Mouse (Mus musculus): ENCODE results near the gene E2f3.

- TF ChIP-seq CTCF (IDR thresholded peaks at IDR 0.05; ENCODE audit: borderline replicate concordance, insufficient read depth, low read length) (no peak), POLR2A (IDR thresholded peaks at IDR 0.05; ENCODE audit: low read depth, low read length) (no peak)
Observed at GRCm38 (mm10) chr13:29982400-29982799, 3.5 kb downstream of the E2f3 start.
